Mouse (Mus musculus): ENCODE data around the gene A930018P22Rik.

DNA sequence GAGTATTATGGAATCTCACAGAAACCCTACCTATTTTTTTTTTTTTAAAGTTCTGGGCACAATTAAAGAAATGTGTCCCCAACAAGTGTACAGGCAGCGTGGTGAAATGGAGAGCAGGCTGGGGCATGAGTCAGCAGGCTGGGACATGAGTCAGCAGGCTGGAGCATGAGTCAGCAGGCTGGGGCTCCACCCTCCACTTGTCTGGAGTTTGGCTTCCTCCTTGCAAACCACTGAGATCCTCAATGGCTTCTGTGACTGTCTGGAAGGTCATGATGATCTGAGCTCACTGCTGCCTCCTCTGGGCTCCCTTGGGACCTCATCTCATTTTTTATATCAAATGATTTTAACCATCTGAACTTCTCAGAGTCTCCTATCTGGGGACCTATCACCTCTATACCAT is 23.4 kb downstream of the A930018P22Rik start:
- no peak for TF ChIP-seq CTCF (IDR thresholded peaks at IDR 0.05; ENCODE audit: insufficient read depth, low read depth, low read length)
- no peak for TF ChIP-seq POLR2A (IDR thresholded peaks at IDR 0.05; ENCODE audit: insufficient read depth, low read depth, low read length)
